Comparison of ENCODE assay signal across 8 mouse cellular contexts in genomic region chr2:30606621-30607052, GRCm38 (mm10). TPM values are rescaled to one million over a fixed set of nuclear protein-coding genes. Genes with fewer than 3 reads are reported as not detected.
DNase-seq lines count a peak whose midpoint lies in the region; ATAC-seq lines count a peak whose summit lies in the region.

No protein-coding gene starts in this region.

- peak overlapping the region; percentile 38 for H3K9ac ChIP-seq in heart, embryonic 16.5 days (ENCODE audit: low read length)
- peak overlapping the region; percentile 55 for H3K9ac ChIP-seq in forebrain, embryonic 14.5 days (ENCODE audit: low read length)

- H3K4me3 ChIP-seq in heart, embryonic 16.5 days (ENCODE audit: low read length) = no peak overlapping the region
- H3K4me3 ChIP-seq in forebrain, embryonic 14.5 days (ENCODE audit: low read depth, low read length) = no peak overlapping the region; the same call in 1 of the 2 replicates

- WGBS in heart, embryonic 16.5 days = 33% methylated on average over 23 of the region's 23 CpGs
- WGBS in forebrain, embryonic 14.5 days = 5% methylated on average over 23 of the region's 23 CpGs

- H3K27ac ChIP-seq in heart, embryonic 16.5 days (ENCODE audit: low read length) = no peak overlapping the region
- H3K27ac ChIP-seq in forebrain, embryonic 14.5 days (ENCODE audit: low read depth, low read length) = peak overlapping the region; percentile 89

- H3K27me3 ChIP-seq in heart, embryonic 16.5 days (ENCODE audit: control insufficient read depth, insufficient read depth, low read length) = no peaks in the 10 kb centered on the region
- no peaks in the 10 kb centered on the region for H3K27me3 ChIP-seq in forebrain, embryonic 14.5 days (replicated peaks; ENCODE audit: control insufficient read depth, insufficient read depth, low read length)

- DNase-seq in heart, postnatal 10 days = no peak
- DNase-seq in forebrain, embryonic 14.5 days (ENCODE audit: low spot score) = peak; percentile 87
- DNase-seq in kidney, postnatal 10 days = peak; percentile 66
- DNase-seq in retina, embryonic 14.5 days (ENCODE audit: low spot score) = peak; percentile 70
- DNase-seq in gastrocnemius, postnatal 14 days = no peak
- no peak for DNase-seq in left cerebral cortex, adult 8-10 months (ENCODE audit: low spot score in 2 of 2)

- peaks cover 29% of the 10 kb centered on the region for H3K4me1 ChIP-seq in heart, embryonic 16.5 days (ENCODE audit: control insufficient read depth, insufficient read depth, low read length)
- peaks cover 51% of the 10 kb centered on the region for H3K4me1 ChIP-seq in forebrain, embryonic 14.5 days (ENCODE audit: control insufficient read depth, insufficient read depth, low read length)

- intact Hi-C loops in heart, postnatal 10 days (cut with DNase I) = no loop called here
- intact Hi-C loops in gastrocnemius, postnatal 14 days (cut with DNase I; ENCODE audit: low total_unique reads) = loop anchor here (10.0 kb wide), 1 partner anchor 178 kb away; no protein-coding TSS in a partner anchor

- 0 out of 2 replicates have a peak overlapping the region, but pooled peaks have one; percentile 10 for H3K4me2 ChIP-seq in heart, embryonic 16.5 days (ENCODE audit: low read depth, low read length)
- peak overlapping the region; percentile 33 for H3K4me2 ChIP-seq in forebrain, embryonic 14.5 days (ENCODE audit: low read length)

- H3K9me3 ChIP-seq in heart, embryonic 16.5 days (replicated peaks; ENCODE audit: control insufficient read depth, low read length) = no peaks in the 10 kb centered on the region
- no peaks in the 10 kb centered on the region for H3K9me3 ChIP-seq in forebrain, embryonic 14.5 days (replicated peaks; ENCODE audit: control insufficient read depth, low read length)

- H3K36me3 ChIP-seq in heart, embryonic 16.5 days (ENCODE audit: control insufficient read depth, insufficient read depth) = no peaks in the 10 kb centered on the region
- H3K36me3 ChIP-seq in forebrain, embryonic 14.5 days (ENCODE audit: control insufficient read depth, insufficient read depth, low read length) = no peaks in the 10 kb centered on the region

- no peak for ATAC-seq in heart, embryonic 16.5 days (replicated peaks; ENCODE audit: extremely low read depth, insufficient read depth, low FRiP score)
- peak; percentile 59 for ATAC-seq in forebrain, embryonic 14.5 days
- no peak for ATAC-seq in monocyte, adult 5-6 weeks (replicated peaks; ENCODE audit: insufficient number of reproducible peaks, low FRiP score, low TSS enrichment, poor library complexity, severe bottlenecking)

RNA-seq across cellular contexts. Expression of gene Cstad, which starts 11.8 kb away (rescaled TPM):
- 1.4 TPM in 2 replicates for polyA plus RNA-seq in heart, embryonic 16.5 days (2015; fragmentation: Nextera tagmentation; extraction: Ambion mirVana)
- 1 to 10 TPM; 1.9 to 3.1 TPM for total RNA-seq in heart, postnatal 10 days (2021)
- polyA plus RNA-seq in forebrain, embryonic 14.5 days (2014; fragmentation: Nextera tagmentation; extraction: Ambion mirVana) = 0.64 and 1.2 TPM in 2 replicates
- 1 to 10 TPM; 5.0 to 5.9 TPM for total RNA-seq in gastrocnemius, postnatal 14 days (2021)
- 1 to 10 TPM; 6.1 to 8.8 (median 8.0) TPM for total RNA-seq in left cerebral cortex, adult 8-10 months (2022)
- 4.5 to 7.0 TPM in 2 of 3 replicates, not detected in the other for total RNA-seq in monocyte, adult 5-6 weeks (2017)

Comparison
In these comparisons a context has a peak if more than half of its experiments do, and no peak if none do; other contexts are left out.
1. DNase-seq: peak in forebrain, embryonic 14.5 days (single experiment), kidney, postnatal 10 days (single experiment) and retina, embryonic 14.5 days (single experiment); none in heart, postnatal 10 days (0 of 2), gastrocnemius, postnatal 14 days (single experiment) and left cerebral cortex, adult 8-10 months (0 of 2).